Mouse (Mus musculus) embryonic facial prominence, embryonic 14.5 days (tissue): Measurements from ENCODE around the gene Fam107b. TPM values are rescaled to one million over a fixed set of nuclear protein-coding genes. Genes with fewer than 3 reads are reported as not detected.

Experiments
- ATAC-seq: fragments of 200-750 bp; cut with Nextera tagmentation; 2 replicates; pipeline ENCODE4 v1.8.0; 2017; ENCODE audit warnings: low read depth, moderate number of reproducible peaks, moderate TSS enrichment
- DNase-seq: peaks from one replicate; pipeline ENCODE4 v3.0.0-alpha.2; 2015; ENCODE audit warnings: low spot score
- H3K27ac ChIP-seq: fragments of 300-500 bp; sonication (generic); replicated peaks from 2 replicates; pipeline ENCODE4 v1.5.1; 2014; ENCODE audit warnings: low read depth, mild to moderate bottlenecking, low read length, moderate library complexity
- H3K27me3 ChIP-seq: fragments of 300-500 bp; sonication (generic); replicated peaks from 2 replicates; pipeline ENCODE4 v1.6.1; 2014; ENCODE audit warnings: low read length; ENCODE audit not compliant: control insufficient read depth, insufficient read depth
- H3K36me3 ChIP-seq: fragments of 300-500 bp; sonication (generic); 2 replicates; pipeline ENCODE4 v1.6.1; 2014; ENCODE audit warnings: low read length, mixed read lengths; ENCODE audit not compliant: control insufficient read depth, insufficient read depth
- H3K4me1 ChIP-seq: fragments of 300-500 bp; sonication (generic); 2 replicates; pipeline ENCODE4 v1.6.1; 2014; ENCODE audit warnings: antibody characterized with exemption, low read length; ENCODE audit not compliant: control insufficient read depth, insufficient read depth
- H3K4me2 ChIP-seq: fragments of 300-500 bp; sonication (generic); 2 replicates; pipeline ENCODE4 v1.6.1; 2014; ENCODE audit warnings: low read depth, mild to moderate bottlenecking, low read length, moderate library complexity, mixed read lengths
- H3K4me3 ChIP-seq: fragments of 300-500 bp; sonication (generic); 2 replicates; pipeline ENCODE4 v1.5.1; 2014; ENCODE audit warnings: low read depth, mild to moderate bottlenecking, low read length
- H3K9ac ChIP-seq: fragments of 300-500 bp; sonication (generic); 2 replicates; pipeline ENCODE4 v1.6.1; 2014; ENCODE audit warnings: low read depth, mild to moderate bottlenecking, low read length, moderate library complexity, mixed read lengths
- H3K9me3 ChIP-seq: fragments of 300-500 bp; sonication (generic); 2 replicates; pipeline ENCODE4 v1.6.1; 2016; ENCODE audit warnings: low read length; ENCODE audit not compliant: control insufficient read depth
- WGBS: fragments of 180-500 bp; shearing (Covaris S2); extraction: QIAGEN DNeasy Blood & Tissue Kit; methylation state at CpG from one replicate; pipeline ENCODE4 v1.1.7; 2014; 5-methylcytosine and 5-hydroxymethylcytosine counted together
- polyA plus RNA-seq: library from polyadenylated mRNA; unstranded; fragments of >200 nt; fragmentation: Nextera tagmentation; extraction: Ambion mirVana; gene quantifications from 2 replicates; pipeline ENCODE4 v1.2.1, GENCODE M21; 2014

Fam107b gene
- polyA plus RNA-seq, 1 experiment from 2014 or later = 40.4 TPM

DNA sequence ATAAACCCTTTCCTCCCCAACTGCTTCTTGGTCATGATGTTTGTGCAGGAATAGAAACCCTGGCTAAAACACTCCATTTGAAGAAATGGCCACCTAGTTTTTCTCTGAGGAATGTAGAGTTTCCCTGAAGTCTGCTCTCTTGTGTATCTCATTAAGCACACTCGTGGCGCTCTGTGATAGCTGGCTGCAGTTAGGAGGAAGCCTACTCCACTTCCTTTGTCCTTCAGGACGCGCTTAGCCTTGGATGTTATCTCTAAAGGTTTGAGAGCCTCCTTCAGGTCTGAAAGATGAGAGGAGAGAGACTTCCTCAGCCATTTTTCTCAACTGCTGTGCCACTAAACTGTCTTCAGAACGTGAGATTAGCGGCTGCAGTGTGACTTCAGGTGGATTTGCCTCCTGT lies 207.4 kb downstream of the Fam107b start:
- H3K27ac ChIP-seq = no peak overlapping the region
- peaks cover 25% of the 10 kb centered on the region for H3K36me3 ChIP-seq
- no peak overlapping the region for H3K4me2 ChIP-seq
- no peak for DNase-seq
- no peaks in the 10 kb centered on the region for H3K9me3 ChIP-seq
- no peak for ATAC-seq
- 90% methylated on average over 6 of the region's 6 CpGs for WGBS
- no peak overlapping the region for H3K9ac ChIP-seq
- H3K4me3 ChIP-seq = no peak overlapping the region
- no peaks in the 10 kb centered on the region for H3K27me3 ChIP-seq
- H3K4me1 ChIP-seq = no peaks in the 10 kb centered on the region

GRCm38 (mm10) chr2:3785546-3785945 lies 215.3 kb downstream of the Fam107b start:
- H3K9ac ChIP-seq = no peak overlapping the region
- DNase-seq (no peak), ATAC-seq (no peak)
- H3K4me3 ChIP-seq = no peak overlapping the region
- no peaks in the 10 kb centered on the region for H3K4me1 ChIP-seq
- H3K27me3 ChIP-seq = no peaks in the 10 kb centered on the region
- H3K4me2 ChIP-seq = no peak overlapping the region
- 84% methylated on average over 8 of the region's 8 CpGs for WGBS
- H3K36me3 ChIP-seq = peaks cover 7% of the 10 kb centered on the region
- H3K9me3 ChIP-seq = no peaks in the 10 kb centered on the region
- H3K27ac ChIP-seq = no peak overlapping the region

- ATAC-seq = peak; percentile 47; the same call in 1 of the 2 replicates
- no peak overlapping the region for H3K9ac ChIP-seq
- no peak overlapping the region for H3K4me2 ChIP-seq
Measured at GRCm38 (mm10) chr2:3787752-3788423, 217.6 kb downstream of the Fam107b start.

GRCm38 (mm10) chr2:3788424-3788786 lies 218.1 kb downstream of the Fam107b start:
- no peaks in the 10 kb centered on the region for H3K9me3 ChIP-seq
- H3K4me3 ChIP-seq = no peak overlapping the region
- WGBS = 83% methylated on average over 3 of the region's 3 CpGs
- no peak overlapping the region for H3K27ac ChIP-seq
- no peaks in the 10 kb centered on the region for H3K36me3 ChIP-seq
- ATAC-seq = no peak
- no peaks in the 10 kb centered on the region for H3K4me1 ChIP-seq
- no peak overlapping the region for H3K4me2 ChIP-seq
- DNase-seq = no peak
- H3K9ac ChIP-seq = no peak overlapping the region
- no peaks in the 10 kb centered on the region for H3K27me3 ChIP-seq

More at GRCm38 (mm10) chr2:3787752-3788423, 217.6 kb downstream of the Fam107b start:
- Histone ChIP-seq H3K4me1 (no peaks in the 10 kb centered on the region), H3K27me3 (no peaks in the 10 kb centered on the region), H3K36me3 (no peaks in the 10 kb centered on the region), H3K27ac (no peak overlapping the region), H3K4me3 (no peak overlapping the region), H3K9me3 (no peaks in the 10 kb centered on the region)
- DNase-seq = peak; percentile 34

GRCm38 (mm10) chr2:3796543-3796942 lies 226.3 kb downstream of the Fam107b start:
- H3K27me3 ChIP-seq = no peaks in the 10 kb centered on the region
- DNase-seq = no peak
- H3K4me2 ChIP-seq = no peak overlapping the region
- no peak for ATAC-seq
- no peak overlapping the region for H3K27ac ChIP-seq
- H3K9me3 ChIP-seq = no peaks in the 10 kb centered on the region
- H3K9ac ChIP-seq = no peak overlapping the region
- H3K4me3 ChIP-seq = no peak overlapping the region
- 83% methylated on average over 5 of the region's 5 CpGs for whole genome bisulfite sequencing
- H3K4me1 ChIP-seq = no peaks in the 10 kb centered on the region
- no peaks in the 10 kb centered on the region for H3K36me3 ChIP-seq

DNA sequence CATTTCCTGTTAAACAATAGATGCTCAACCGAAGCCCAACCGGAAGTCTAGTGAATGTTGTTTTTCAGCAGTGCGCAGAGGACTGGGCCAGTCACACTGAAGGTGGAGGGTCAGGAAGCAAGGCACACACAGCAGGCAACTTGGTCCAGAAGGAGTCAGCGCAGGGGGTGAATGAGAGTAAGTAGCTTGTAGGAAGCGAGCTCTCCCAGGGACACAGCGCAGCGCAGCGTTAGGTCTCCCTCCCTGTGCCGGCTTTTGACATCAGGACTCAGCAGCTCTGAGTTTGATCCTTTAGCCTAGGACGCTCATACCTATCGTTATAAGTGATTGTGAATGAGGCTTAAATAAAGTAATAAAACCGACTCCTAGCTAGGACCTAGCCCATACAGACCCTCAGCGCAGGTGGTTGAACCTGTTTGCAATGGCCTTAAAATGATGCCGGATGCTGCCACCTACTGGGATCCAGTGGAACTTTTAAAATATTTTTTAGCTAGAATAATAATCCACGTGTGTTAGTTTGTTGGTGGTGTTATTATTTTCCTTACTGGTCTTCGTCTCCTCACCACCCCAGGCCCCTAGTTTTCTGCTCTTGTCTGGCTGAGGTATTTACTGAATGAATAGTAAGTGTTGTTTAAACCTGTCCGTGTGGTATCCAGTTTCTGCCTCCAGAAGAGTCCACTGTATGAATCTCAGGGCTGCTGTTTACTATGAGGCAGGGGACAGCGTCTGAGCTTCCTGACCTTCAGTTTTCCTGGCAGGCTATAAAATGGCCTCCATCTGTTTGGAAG lies 229.7 kb downstream of the Fam107b start:
- Histone ChIP-seq H3K4me3 (peak overlapping the region; percentile 17), H3K27ac (no peak overlapping the region), H3K9me3 (no peaks in the 10 kb centered on the region), H3K4me2 (peak overlapping the region; percentile 53), H3K9ac (peak overlapping the region; percentile 21; the same call in 1 of the 2 replicates), H3K27me3 (no peaks in the 10 kb centered on the region), H3K4me1 (no peaks in the 10 kb centered on the region), H3K36me3 (no peaks in the 10 kb centered on the region)
- 11% methylated on average over 18 of the region's 18 CpGs for WGBS
- ATAC-seq (peak; percentile 75), DNase-seq (peak; percentile 66)

- Histone ChIP-seq H3K4me1 (no peaks in the 10 kb centered on the region), H3K27me3 (no peaks in the 10 kb centered on the region), H3K9me3 (no peaks in the 10 kb centered on the region), H3K9ac (no peak overlapping the region), H3K4me2 (no peak overlapping the region), H3K36me3 (no peaks in the 10 kb centered on the region), H3K4me3 (no peak overlapping the region), H3K27ac (no peak overlapping the region)
- no peak for DNase-seq
- ATAC-seq = no peak
- 59% methylated on average over 5 of the region's 5 CpGs for WGBS
Measured at GRCm38 (mm10) chr2:3800555-3800878, 230.2 kb downstream of the Fam107b start.

- Histone ChIP-seq H3K4me2 (no peak overlapping the region), H3K9me3 (no peaks in the 10 kb centered on the region), H3K9ac (no peak overlapping the region), H3K27me3 (no peaks in the 10 kb centered on the region), H3K36me3 (no peaks in the 10 kb centered on the region), H3K27ac (no peak overlapping the region), H3K4me1 (no peaks in the 10 kb centered on the region), H3K4me3 (no peak overlapping the region)
- ATAC-seq = no peak
- DNase-seq = no peak
- 60% methylated on average over 6 of the region's 6 CpGs for WGBS
Measured at GRCm38 (mm10) chr2:3805742-3806141, 235.5 kb downstream of the Fam107b start.

GRCm38 (mm10) chr2:3810321-3810720 lies 240.0 kb downstream of the Fam107b start:
- DNase-seq (no peak), ATAC-seq (no peak)
- Histone ChIP-seq H3K9ac (no peak overlapping the region), H3K4me3 (no peak overlapping the region), H3K36me3 (no peaks in the 10 kb centered on the region), H3K27ac (no peak overlapping the region), H3K4me2 (no peak overlapping the region), H3K9me3 (no peaks in the 10 kb centered on the region), H3K4me1 (no peaks in the 10 kb centered on the region), H3K27me3 (no peaks in the 10 kb centered on the region)
- 62% methylated on average over 5 of the region's 5 CpGs for WGBS
